Mouse (Mus musculus) liver, embryonic 12.5 days (tissue): ENCODE data around the gene Faiml. TPM values are rescaled to one million over a fixed set of nuclear protein-coding genes. Genes with fewer than 3 reads are reported as not detected.
A peak's percentile ranks its signal among the peaks of the same experiment; 100 is the strongest.

Experiments
- ATAC-seq: fragments of 200-750 bp; cut with Nextera tagmentation; 2 replicates; pipeline ENCODE4 v1.8.0; 2017; ENCODE audit warnings: moderate number of reproducible peaks, mild to moderate bottlenecking, moderate library complexity
- H3K27ac ChIP-seq: fragments of 300-500 bp; sonication (generic); 2 replicates; pipeline ENCODE4 v1.5.1; 2016; ENCODE audit warnings: mild to moderate bottlenecking
- H3K27me3 ChIP-seq: fragments of 300-500 bp; sonication (generic); replicated peaks from 2 replicates; pipeline ENCODE4 v1.6.1; 2016; ENCODE audit warnings: mild to moderate bottlenecking, moderate library complexity
- H3K36me3 ChIP-seq: fragments of 300-500 bp; sonication (generic); 2 replicates; pipeline ENCODE4 v1.6.1; 2016; ENCODE audit warnings: mild to moderate bottlenecking, moderate library complexity
- H3K4me1 ChIP-seq: fragments of 300-500 bp; sonication (generic); 2 replicates; pipeline ENCODE4 v1.6.1; 2016
- H3K4me2 ChIP-seq: fragments of 300-500 bp; sonication (generic); 2 replicates; pipeline ENCODE4 v1.6.1; 2016; ENCODE audit warnings: mild to moderate bottlenecking, moderate library complexity
- H3K4me3 ChIP-seq: fragments of 300-500 bp; sonication (generic); 2 replicates; pipeline ENCODE4 v1.5.1; 2016; ENCODE audit warnings: mild to moderate bottlenecking, moderate library complexity
- H3K9ac ChIP-seq: fragments of 300-500 bp; sonication (generic); 2 replicates; pipeline ENCODE4 v1.6.1; 2016; ENCODE audit warnings: mild to moderate bottlenecking, moderate library complexity
- H3K9me3 ChIP-seq: fragments of 300-500 bp; sonication (generic); replicated peaks from 2 replicates; pipeline ENCODE4 v1.6.1; 2016; ENCODE audit warnings: mild to moderate bottlenecking, moderate library complexity
- WGBS: fragments of 180-500 bp; shearing (Covaris S2); methylation state at CpG from one replicate; pipeline ENCODE4 v1.1.7; 2016; ENCODE audit not compliant: insufficient replicate concordance; 5-methylcytosine and 5-hydroxymethylcytosine counted together
- polyA plus RNA-seq: library from polyadenylated mRNA; unstranded; fragments of >200 nt; fragmentation: Nextera tagmentation; extraction: Ambion mirVana; gene quantifications from 2 replicates; pipeline ENCODE4 v1.2.1, GENCODE M21; 2016

Faiml gene
- polyA plus RNA-seq: not detected in 2 replicates

- Histone ChIP-seq H3K9ac (no peak within 1 kb of the TSS), H3K27me3 (no peaks in the 10 kb centered on the region), H3K4me2 (no peak within 1 kb of the TSS), H3K27ac (no peak within 1 kb of the TSS), H3K4me3 (no peak within 1 kb of the TSS), H3K9me3 (no peaks in the 10 kb centered on the region), H3K4me1 (peaks cover 23% of the 10 kb centered on the region), H3K36me3 (no peaks in the 10 kb centered on the region)
- ATAC-seq: no peak
- 82% methylated on average over 14 of the region's 14 CpGs for WGBS
Measured at GRCm38 (mm10) chr9:99237139-99237538, at the start of gene Faiml. Gene Faiml, minus strand, starts transcription at chr9:99237239.

GRCm38 (mm10) chr9:99258891-99259290 is 21.9 kb upstream of the Faiml start:
- Histone ChIP-seq H3K9me3 (no peaks in the 10 kb centered on the region), H3K4me1 (peaks cover 36% of the 10 kb centered on the region), H3K4me2 (no peak overlapping the region), H3K27me3 (no peaks in the 10 kb centered on the region), H3K9ac (no peak overlapping the region), H3K4me3 (no peak overlapping the region), H3K27ac (no peak overlapping the region), H3K36me3 (peaks cover 94% of the 10 kb centered on the region)
- 79% methylated on average over 5 of the region's 5 CpGs for WGBS
- ATAC-seq: no peak

GRCm38 (mm10) chr9:99256821-99257220 is 19.8 kb upstream of the Faiml start:
- peak overlapping the region; percentile 87 for H3K27ac ChIP-seq
- H3K4me3 ChIP-seq: no peak overlapping the region
- H3K9ac ChIP-seq: no peak overlapping the region
- H3K4me2 ChIP-seq: peak overlapping the region; percentile 24; the same call in 1 of the 2 replicates
- WGBS: 40% methylated on average over 3 of the region's 3 CpGs
- H3K4me1 ChIP-seq: peaks cover 46% of the 10 kb centered on the region
- H3K27me3 ChIP-seq: no peaks in the 10 kb centered on the region
- ATAC-seq: peak; percentile 85
- H3K9me3 ChIP-seq: no peaks in the 10 kb centered on the region
- peaks cover 84% of the 10 kb centered on the region for H3K36me3 ChIP-seq

GRCm38 (mm10) chr9:99256206-99256605 is 19.2 kb upstream of the Faiml start:
- Histone ChIP-seq H3K9me3 (no peaks in the 10 kb centered on the region), H3K27ac (peak overlapping the region; percentile 87), H3K4me3 (no peak overlapping the region), H3K4me1 (peaks cover 51% of the 10 kb centered on the region), H3K36me3 (peaks cover 86% of the 10 kb centered on the region), H3K9ac (peak overlapping the region; percentile 31; the same call in 1 of the 2 replicates), H3K27me3 (no peaks in the 10 kb centered on the region), H3K4me2 (0 out of 2 replicates have a peak overlapping the region, but pooled peaks have one; percentile 24)
- WGBS: 72% methylated on average over 1 of the region's 1 CpGs
- ATAC-seq: no peak

- no peak for ATAC-seq
- Histone ChIP-seq H3K9ac (no peak overlapping the region), H3K27me3 (no peaks in the 10 kb centered on the region), H3K4me1 (peaks cover 57% of the 10 kb centered on the region), H3K9me3 (no peaks in the 10 kb centered on the region), H3K27ac (peak overlapping the region; percentile 57), H3K4me2 (no peak overlapping the region), H3K36me3 (peaks cover 85% of the 10 kb centered on the region), H3K4me3 (no peak overlapping the region)
- 66% methylated on average over 10 of the region's 10 CpGs for WGBS
Measured at GRCm38 (mm10) chr9:99253861-99254260, 16.8 kb upstream of the Faiml start.

- Histone ChIP-seq H3K27ac (peak overlapping the region; percentile 62; the same call in 1 of the 2 replicates), H3K4me1 (peaks cover 81% of the 10 kb centered on the region), H3K4me2 (0 out of 2 replicates have a peak overlapping the region, but pooled peaks have one; percentile 4), H3K9me3 (no peaks in the 10 kb centered on the region), H3K4me3 (no peak overlapping the region), H3K9ac (no peak overlapping the region), H3K27me3 (no peaks in the 10 kb centered on the region), H3K36me3 (peaks cover 66% of the 10 kb centered on the region)
- no peak for ATAC-seq
- 98% methylated on average over 4 of the region's 4 CpGs for WGBS
Measured at GRCm38 (mm10) chr9:99248906-99249305, 11.9 kb upstream of the Faiml start.

GRCm38 (mm10) chr9:99248304-99248703 is 11.3 kb upstream of the Faiml start:
- Histone ChIP-seq H3K4me2 (no peak overlapping the region), H3K4me1 (peaks cover 77% of the 10 kb centered on the region), H3K36me3 (peaks cover 62% of the 10 kb centered on the region), H3K9me3 (no peaks in the 10 kb centered on the region), H3K9ac (no peak overlapping the region), H3K27ac (peak overlapping the region; percentile 62; the same call in 1 of the 2 replicates), H3K27me3 (no peaks in the 10 kb centered on the region), H3K4me3 (no peak overlapping the region)
- 49% methylated on average over 8 of the region's 8 CpGs for WGBS
- ATAC-seq: peak; percentile 48

- Histone ChIP-seq H3K4me3 (peak overlapping the region; percentile 85), H3K4me2 (peak overlapping the region; percentile 77), H3K9ac (peak overlapping the region; percentile 78), H3K27ac (peak overlapping the region; percentile 98), H3K4me1 (peaks cover 71% of the 10 kb centered on the region), H3K27me3 (no peaks in the 10 kb centered on the region), H3K36me3 (peaks cover 30% of the 10 kb centered on the region), H3K9me3 (no peaks in the 10 kb centered on the region)
- ATAC-seq: no peak
- 4% methylated on average over 10 of the region's 10 CpGs for WGBS
Measured at GRCm38 (mm10) chr9:99243895-99244293, 6.9 kb upstream of the Faiml start.

GRCm38 (mm10) chr9:99243190-99243894 is 6.3 kb upstream of the Faiml start, which contains the start of gene Cep70:
Gene Cep70, plus strand, starts transcription at chr9:99243367.
- ATAC-seq: peak; percentile 89
- H3K9ac ChIP-seq: peak within 1 kb of the TSS; percentile 78
- peak within 1 kb of the TSS; percentile 77 for H3K4me2 ChIP-seq
- H3K27ac ChIP-seq: peak within 1 kb of the TSS; percentile 98
- peaks cover 66% of the 10 kb centered on the region for H3K4me1 ChIP-seq
- H3K9me3 ChIP-seq: no peaks in the 10 kb centered on the region
- H3K4me3 ChIP-seq: peak within 1 kb of the TSS; percentile 85
- WGBS: under 1% methylated on average over 66 of the region's 66 CpGs
- no peaks in the 10 kb centered on the region for H3K27me3 ChIP-seq
- H3K36me3 ChIP-seq: peaks cover 24% of the 10 kb centered on the region

- Histone ChIP-seq H3K4me2 (peak overlapping the region; percentile 77), H3K27ac (peak overlapping the region; percentile 98), H3K4me3 (peak overlapping the region; percentile 85), H3K4me1 (peaks cover 59% of the 10 kb centered on the region), H3K27me3 (no peaks in the 10 kb centered on the region), H3K9ac (peak overlapping the region; percentile 78), H3K36me3 (peaks cover 18% of the 10 kb centered on the region), H3K9me3 (no peaks in the 10 kb centered on the region)
- WGBS: 2% methylated on average over 17 of the region's 17 CpGs
- ATAC-seq: peak; percentile 81
Measured at GRCm38 (mm10) chr9:99242533-99243189, 5.6 kb upstream of the Faiml start.

- H3K27me3 ChIP-seq: no peaks in the 10 kb centered on the region
- peak overlapping the region; percentile 85 for H3K4me3 ChIP-seq
- WGBS: under 1% methylated on average over 7 of the region's 7 CpGs
- peaks cover 53% of the 10 kb centered on the region for H3K4me1 ChIP-seq
- H3K9ac ChIP-seq: peak overlapping the region; percentile 78; the same call in 1 of the 2 replicates
- H3K9me3 ChIP-seq: no peaks in the 10 kb centered on the region
- ATAC-seq: no peak
- H3K4me2 ChIP-seq: peak overlapping the region; percentile 77
- peaks cover 12% of the 10 kb centered on the region for H3K36me3 ChIP-seq
- H3K27ac ChIP-seq: peak overlapping the region; percentile 98
Measured at GRCm38 (mm10) chr9:99242035-99242434, 5.0 kb upstream of the Faiml start.

GRCm38 (mm10) chr9:99240571-99240970 is 3.5 kb upstream of the Faiml start:
- H3K4me3 ChIP-seq: no peak overlapping the region
- peaks cover 44% of the 10 kb centered on the region for H3K4me1 ChIP-seq
- H3K36me3 ChIP-seq: peaks cover 5% of the 10 kb centered on the region; the same call in 1 of the 2 replicates
- no peak for ATAC-seq
- no peak overlapping the region for H3K27ac ChIP-seq
- no peaks in the 10 kb centered on the region for H3K9me3 ChIP-seq
- H3K9ac ChIP-seq: no peak overlapping the region
- H3K4me2 ChIP-seq: no peak overlapping the region
- 30% methylated on average over 5 of the region's 5 CpGs for WGBS
- no peaks in the 10 kb centered on the region for H3K27me3 ChIP-seq
